Mouse (Mus musculus): ENCODE results near the gene Gm156. TPM values are rescaled to one million over a fixed set of nuclear protein-coding genes. Genes with fewer than 3 reads are reported as not detected.

The Gm156 gene
- not detected for polyA plus RNA-seq (2014; fragmentation: Illumina TruSeq; extraction: RNeasy Lipid Tissue Mini Kit (QIAGEN cat#74804); ENCODE audit: insufficient read depth, low read depth, low replicate concordance)

GRCm38 (mm10) chr6:129784170-129784569, at the start of gene Gm156:
Gene Gm156, minus strand, starts transcription at chr6:129784270.

GRCm38 (mm10) chr6:129740069-129740721, 43.9 kb downstream of the Gm156 start, which contains the start of gene Klri2:
Gene Klri2, minus strand, starts transcription at chr6:129740484.

GRCm38 (mm10) chr6:129717032-129717431, 67.0 kb downstream of the Gm156 start, which contains the start of gene Klri1:
Gene Klri1, minus strand, starts transcription at chr6:129717132.

Other genes starting within 250 kb of the Gm156 start
- 4.0 TPM for gene Klre1, start 206.4 kb downstream of the Gm156 start, polyA plus RNA-seq (2014; fragmentation: Illumina TruSeq; extraction: RNeasy Lipid Tissue Mini Kit (QIAGEN cat#74804); ENCODE audit: insufficient read depth, low read depth, low replicate concordance)
- gene Klrd1, start 192.5 kb downstream of the Gm156 start, polyA plus RNA-seq (2014; fragmentation: Illumina TruSeq; extraction: RNeasy Lipid Tissue Mini Kit (QIAGEN cat#74804); ENCODE audit: insufficient read depth, low read depth, low replicate concordance): 13.5 TPM
- gene Klrk1, start 160.4 kb downstream of the Gm156 start, polyA plus RNA-seq (2014; fragmentation: Illumina TruSeq; extraction: RNeasy Lipid Tissue Mini Kit (QIAGEN cat#74804); ENCODE audit: insufficient read depth, low read depth, low replicate concordance): 6.5 TPM
- not detected for gene Klrc3, start 140.9 kb downstream of the Gm156 start, polyA plus RNA-seq (2014; fragmentation: Illumina TruSeq; extraction: RNeasy Lipid Tissue Mini Kit (QIAGEN cat#74804); ENCODE audit: insufficient read depth, low read depth, low replicate concordance)
- 1.7 TPM for gene Klrc2, start 123.6 kb downstream of the Gm156 start, polyA plus RNA-seq (2014; fragmentation: Illumina TruSeq; extraction: RNeasy Lipid Tissue Mini Kit (QIAGEN cat#74804); ENCODE audit: insufficient read depth, low read depth, low replicate concordance)
- gene Klrc1, start 105.3 kb downstream of the Gm156 start, polyA plus RNA-seq (2014; fragmentation: Illumina TruSeq; extraction: RNeasy Lipid Tissue Mini Kit (QIAGEN cat#74804); ENCODE audit: insufficient read depth, low read depth, low replicate concordance): 2.1 TPM
- 0.62 TPM for gene Klri1, start 67.1 kb downstream of the Gm156 start, polyA plus RNA-seq (2014; fragmentation: Illumina TruSeq; extraction: RNeasy Lipid Tissue Mini Kit (QIAGEN cat#74804); ENCODE audit: insufficient read depth, low read depth, low replicate concordance)
- gene Klri2, start 43.8 kb downstream of the Gm156 start, polyA plus RNA-seq (2014; fragmentation: Illumina TruSeq; extraction: RNeasy Lipid Tissue Mini Kit (QIAGEN cat#74804); ENCODE audit: insufficient read depth, low read depth, low replicate concordance): 1.3 TPM
- not detected for gene Gm17631, start 78.4 kb upstream of the Gm156 start, polyA plus RNA-seq (2014; fragmentation: Illumina TruSeq; extraction: RNeasy Lipid Tissue Mini Kit (QIAGEN cat#74804); ENCODE audit: insufficient read depth, low read depth, low replicate concordance)
- gene Klra17, start 92.4 kb upstream of the Gm156 start, polyA plus RNA-seq (2014; fragmentation: Illumina TruSeq; extraction: RNeasy Lipid Tissue Mini Kit (QIAGEN cat#74804); ENCODE audit: insufficient read depth, low read depth, low replicate concordance): 0.68 TPM
- gene Klra5, start 133.4 kb upstream of the Gm156 start, polyA plus RNA-seq (2014; fragmentation: Illumina TruSeq; extraction: RNeasy Lipid Tissue Mini Kit (QIAGEN cat#74804); ENCODE audit: insufficient read depth, low read depth, low replicate concordance): 0.33 TPM
- gene Klra6, start 242.7 kb upstream of the Gm156 start, polyA plus RNA-seq (2014; fragmentation: Illumina TruSeq; extraction: RNeasy Lipid Tissue Mini Kit (QIAGEN cat#74804); ENCODE audit: insufficient read depth, low read depth, low replicate concordance): 0.44 TPM